Mouse (Mus musculus) limb, embryonic 11.5 days (tissue): ENCODE results near the gene Tmem163. TPM values are rescaled to one million over a fixed set of nuclear protein-coding genes. Genes with fewer than 3 reads are reported as not detected.
A peak's percentile ranks its signal among the peaks of the same experiment; 100 is the strongest.

Experiments used
- ATAC-seq: fragments of 200-750 bp; cut with Nextera tagmentation; 2 replicates; pipeline ENCODE4 v1.8.0; 2017; ENCODE audit warnings: low read depth; ENCODE audit not compliant: insufficient number of reproducible peaks, low FRiP score, low TSS enrichment
- DNase-seq: peaks from one replicate; pipeline ENCODE4 v3.0.0-alpha.2; 2015; ENCODE audit warnings: low spot score
- H3K27ac ChIP-seq: fragments of 300-500 bp; sonication (generic); replicated peaks from 2 replicates; pipeline ENCODE4 v1.5.1; 2014; ENCODE audit warnings: low read depth, mild to moderate bottlenecking, low read length
- H3K27me3 ChIP-seq: fragments of 300-500 bp; sonication (generic); 2 replicates; pipeline ENCODE4 v1.6.1; 2014; ENCODE audit warnings: mild to moderate bottlenecking, low read length, mixed read lengths; ENCODE audit not compliant: control insufficient read depth, insufficient read depth
- H3K36me3 ChIP-seq: fragments of 300-500 bp; sonication (generic); 2 replicates; pipeline ENCODE4 v1.6.1; 2014; ENCODE audit warnings: mild to moderate bottlenecking, low read length, moderate library complexity, mixed read lengths; ENCODE audit not compliant: control insufficient read depth, insufficient read depth
- H3K4me1 ChIP-seq: fragments of 300-500 bp; sonication (generic); 2 replicates; pipeline ENCODE4 v1.6.1; 2014; ENCODE audit warnings: low read length, mixed read lengths; ENCODE audit not compliant: control insufficient read depth, insufficient read depth
- H3K4me2 ChIP-seq: fragments of 300-500 bp; sonication (generic); 2 replicates; pipeline ENCODE4 v1.6.1; 2014; ENCODE audit warnings: low read depth, mild to moderate bottlenecking, moderate library complexity; ENCODE audit not compliant: severe bottlenecking
- H3K4me3 ChIP-seq: fragments of 300-500 bp; sonication (generic); 2 replicates; pipeline ENCODE4 v1.5.1; 2014; ENCODE audit warnings: low read depth, low read length
- H3K9ac ChIP-seq: fragments of 300-500 bp; sonication (generic); 2 replicates; pipeline ENCODE4 v1.6.1; 2014; ENCODE audit warnings: mild to moderate bottlenecking, low read length
- H3K9me3 ChIP-seq: fragments of 300-500 bp; sonication (generic); 2 replicates; pipeline ENCODE4 v1.6.1; 2016; ENCODE audit warnings: low read length; ENCODE audit not compliant: control insufficient read depth
- WGBS: fragments of 180-500 bp; shearing (Covaris S2); extraction: QIAGEN DNeasy Blood & Tissue Kit; methylation state at CpG from one replicate; pipeline ENCODE4 v1.1.7; 2014; 5-methylcytosine and 5-hydroxymethylcytosine counted together
- polyA plus RNA-seq: library from polyadenylated mRNA; unstranded; fragments of >200 nt; fragmentation: Nextera tagmentation; extraction: Ambion mirVana; gene quantifications from 2 replicates; pipeline ENCODE4 v1.2.1, GENCODE M21; 2014

Tmem163 gene
- polyA plus RNA-seq, 1 experiment from 2014 or later, result 7.9 TPM

GRCm38 (mm10) chr1:127467238-127467637, 212.1 kb downstream of the Tmem163 start:
- Histone ChIP-seq H3K4me3 (no peak overlapping the region), H3K36me3 (no peaks in the 10 kb centered on the region), H3K27ac (no peak overlapping the region), H3K4me1 (no peaks in the 10 kb centered on the region), H3K9me3 (no peaks in the 10 kb centered on the region), H3K4me2 (no peak overlapping the region), H3K27me3 (no peaks in the 10 kb centered on the region), H3K9ac (no peak overlapping the region)
- WGBS, result 96% methylated on average over 5 of the region's 5 CpGs
- DNase-seq (no peak), ATAC-seq (no peak)

- Histone ChIP-seq H3K9ac (no peak overlapping the region), H3K27ac (no peak overlapping the region), H3K36me3 (no peaks in the 10 kb centered on the region), H3K9me3 (no peaks in the 10 kb centered on the region), H3K4me1 (no peaks in the 10 kb centered on the region), H3K4me3 (no peak overlapping the region), H3K27me3 (no peaks in the 10 kb centered on the region), H3K4me2 (no peak overlapping the region)
- ATAC-seq (no peak), DNase-seq (no peak)
- WGBS, result 68% methylated on average over 6 of the region's 6 CpGs
These were observed 214.1 kb downstream of the Tmem163 start for GRCm38 (mm10) chr1:127465292-127465691.

- Histone ChIP-seq H3K9ac (no peak overlapping the region), H3K27ac (no peak overlapping the region), H3K4me3 (no peak overlapping the region), H3K4me1 (peaks cover 2% of the 10 kb centered on the region; the same call in 1 of the 2 replicates), H3K9me3 (no peaks in the 10 kb centered on the region), H3K4me2 (no peak overlapping the region), H3K27me3 (no peaks in the 10 kb centered on the region), H3K36me3 (no peaks in the 10 kb centered on the region)
- WGBS, result 57% methylated on average over 6 of the region's 6 CpGs
- no peak for ATAC-seq
- DNase-seq, result no peak
These were observed 215.3 kb downstream of the Tmem163 start for GRCm38 (mm10) chr1:127464041-127464440.

- Histone ChIP-seq H3K27me3 (no peaks in the 10 kb centered on the region), H3K36me3 (no peaks in the 10 kb centered on the region), H3K4me2 (no peak overlapping the region), H3K9ac (no peak overlapping the region), H3K9me3 (no peaks in the 10 kb centered on the region), H3K4me3 (no peak overlapping the region), H3K27ac (no peak overlapping the region), H3K4me1 (peaks cover 2% of the 10 kb centered on the region; the same call in 1 of the 2 replicates)
- ATAC-seq (no peak), DNase-seq (no peak)
- 84% methylated on average over 9 of the region's 9 CpGs for WGBS
These were observed 218.3 kb downstream of the Tmem163 start for GRCm38 (mm10) chr1:127461017-127461416.

- no peaks in the 10 kb centered on the region for H3K36me3 ChIP-seq
- no peak for ATAC-seq
- H3K4me3 ChIP-seq, result no peak overlapping the region
- whole genome bisulfite sequencing, result 71% methylated on average over 7 of the region's 7 CpGs
- no peak overlapping the region for H3K27ac ChIP-seq
- peaks cover 2% of the 10 kb centered on the region; the same call in 1 of the 2 replicates for H3K4me1 ChIP-seq
- H3K9me3 ChIP-seq, result no peaks in the 10 kb centered on the region
- H3K9ac ChIP-seq, result no peak overlapping the region
- H3K27me3 ChIP-seq, result no peaks in the 10 kb centered on the region
- DNase-seq, result no peak
- H3K4me2 ChIP-seq, result no peak overlapping the region
These were observed 219.8 kb downstream of the Tmem163 start for GRCm38 (mm10) chr1:127459576-127459975.

- ATAC-seq, result peak; percentile 76; the same call in 1 of the 2 replicates
These were observed 220.3 kb downstream of the Tmem163 start for GRCm38 (mm10) chr1:127459015-127459451.

GRCm38 (mm10) chr1:127453397-127453796, 226.0 kb downstream of the Tmem163 start:
- Histone ChIP-seq H3K9ac (no peak overlapping the region), H3K27ac (no peak overlapping the region), H3K9me3 (peaks cover 2% of the 10 kb centered on the region; the same call in 1 of the 2 replicates), H3K4me1 (no peaks in the 10 kb centered on the region), H3K4me3 (no peak overlapping the region), H3K4me2 (no peak overlapping the region), H3K36me3 (no peaks in the 10 kb centered on the region; the same call in 1 of the 2 replicates), H3K27me3 (no peaks in the 10 kb centered on the region)
- 92% methylated on average over 6 of the region's 6 CpGs for WGBS
- ATAC-seq (no peak), DNase-seq (no peak)

More at GRCm38 (mm10) chr1:127459015-127459451, 220.3 kb downstream of the Tmem163 start:
- H3K4me1 ChIP-seq, result peaks cover 2% of the 10 kb centered on the region; the same call in 1 of the 2 replicates
- no peak overlapping the region for H3K4me2 ChIP-seq
- 9% methylated on average over 6 of the region's 6 CpGs for WGBS
- H3K4me3 ChIP-seq, result no peak overlapping the region
- H3K27me3 ChIP-seq, result no peaks in the 10 kb centered on the region
- DNase-seq, result peak; percentile 78
- no peaks in the 10 kb centered on the region for H3K9me3 ChIP-seq
- no peak overlapping the region for H3K27ac ChIP-seq
- H3K36me3 ChIP-seq, result no peaks in the 10 kb centered on the region
- H3K9ac ChIP-seq, result no peak overlapping the region; the same call in 1 of the 2 replicates

- no peak overlapping the region for H3K9ac ChIP-seq
- 20% methylated on average over 5 of the region's 5 CpGs for whole genome bisulfite sequencing
- H3K4me1 ChIP-seq, result peaks cover 23% of the 10 kb centered on the region
- no peaks in the 10 kb centered on the region for H3K27me3 ChIP-seq
- H3K9me3 ChIP-seq, result peaks cover 5% of the 10 kb centered on the region; the same call in 1 of the 2 replicates
- no peaks in the 10 kb centered on the region; the same call in 1 of the 2 replicates for H3K36me3 ChIP-seq
- ATAC-seq (no peak), DNase-seq (peak; percentile 33)
- H3K4me2 ChIP-seq, result no peak overlapping the region
- H3K27ac ChIP-seq, result no peak overlapping the region
- no peak overlapping the region for H3K4me3 ChIP-seq
These were observed 234.4 kb downstream of the Tmem163 start for GRCm38 (mm10) chr1:127444836-127445485.
